Mouse (Mus musculus) MEL-GATA-1-ER (cell line): ENCODE measurements around the gene Gins3.

Source experiments
- DNase-seq: peaks from one replicate; pipeline ENCODE4 v3.0.0-alpha.2; 2012; ENCODE audit warnings: low read depth; ENCODE audit errors: extremely low read depth

Gene Gins3

GRCm38 (mm10) chr8:95648251-95648650 is 15.0 kb downstream of the Gins3 start:
- no peak for DNase-seq

- no peak for DNase-seq
These were observed 20.1 kb downstream of the Gins3 start for GRCm38 (mm10) chr8:95653351-95653750.

- no peak for DNase-seq
These were observed 22.6 kb downstream of the Gins3 start for GRCm38 (mm10) chr8:95655831-95656230.

GRCm38 (mm10) chr8:95656316-95657002 is 23.2 kb downstream of the Gins3 start:
- DNase-seq = no peak

GRCm38 (mm10) chr8:95657523-95657922 is 24.3 kb downstream of the Gins3 start:
- no peak for DNase-seq

- no peak for DNase-seq
These were observed 27.2 kb downstream of the Gins3 start for GRCm38 (mm10) chr8:95660334-95660882.

GRCm38 (mm10) chr8:95661085-95661484 is 27.8 kb downstream of the Gins3 start:
- no peak for DNase-seq

GRCm38 (mm10) chr8:95661575-95661974 is 28.3 kb downstream of the Gins3 start:
- DNase-seq = no peak

- DNase-seq = peak; percentile 78
These were observed 29.8 kb downstream of the Gins3 start for GRCm38 (mm10) chr8:95662885-95663598.

- no peak for DNase-seq
These were observed 30.3 kb downstream of the Gins3 start for GRCm38 (mm10) chr8:95663599-95663949.

GRCm38 (mm10) chr8:95665813-95666452 is 32.7 kb downstream of the Gins3 start:
- peak; percentile 66 for DNase-seq

- DNase-seq = no peak
These were observed 35.1 kb downstream of the Gins3 start for GRCm38 (mm10) chr8:95668163-95668958.

GRCm38 (mm10) chr8:95669967-95670366 is 36.7 kb downstream of the Gins3 start:
- DNase-seq = no peak

GRCm38 (mm10) chr8:95671861-95672260 is 38.6 kb downstream of the Gins3 start:
- no peak for DNase-seq

GRCm38 (mm10) chr8:95672811-95673210 is 39.6 kb downstream of the Gins3 start:
- DNase-seq = no peak

GRCm38 (mm10) chr8:95676631-95677030 is 43.4 kb downstream of the Gins3 start, which contains the start of gene Ndrg4:
Ndrg4 (plus strand) TSS chr8:95676980.
- DNase-seq = no peak

- no peak for DNase-seq
These were observed 44.4 kb downstream of the Gins3 start for GRCm38 (mm10) chr8:95677591-95678023.

- DNase-seq = no peak
These were observed 44.9 kb downstream of the Gins3 start for GRCm38 (mm10) chr8:95678024-95678611.

GRCm38 (mm10) chr8:95688073-95688672 is 54.9 kb downstream of the Gins3 start:
- no peak for DNase-seq

GRCm38 (mm10) chr8:95690929-95691541 is 57.8 kb downstream of the Gins3 start:
- no peak for DNase-seq
